Mouse (Mus musculus): Measurements from ENCODE around the gene Otud3.
"Not testable (repeated sequence)": the region's sequence is repeated elsewhere in the genome, so short reads cannot be mapped to it uniquely, and the experiment has no call there.

The Otud3 gene

DNA sequence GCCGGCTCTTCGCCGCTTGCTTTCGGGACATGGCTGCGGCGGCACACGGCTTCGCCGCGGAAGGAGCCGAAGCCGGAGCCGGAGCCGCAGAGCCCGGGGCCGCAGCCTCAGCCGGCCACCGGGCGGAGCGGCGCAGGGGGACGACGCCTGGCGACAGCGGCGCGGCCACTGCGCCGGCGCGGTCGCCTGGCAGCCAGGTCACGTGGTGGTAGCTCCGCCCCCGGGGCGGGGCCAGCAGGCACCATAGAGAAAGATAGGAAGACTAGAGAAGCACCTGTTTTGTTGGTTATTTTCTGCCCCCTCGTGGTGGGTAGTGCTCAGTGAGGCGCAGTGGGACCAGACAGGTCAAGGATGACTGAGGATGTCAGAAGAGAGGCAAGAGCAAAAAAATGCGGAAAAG is at the start of gene Otud3:
Gene Otud3, minus strand, starts transcription at position 149 of the 400 bp plus-strand sequence.
- DNase-seq (ENCODE audit: low read depth, low spot score), result peak; percentile 89

GRCm38 (mm10) chr4:138962719-138963118 is 49.0 kb upstream of the Otud3 start:
- DNase-seq (ENCODE audit: low read depth, low spot score), result no peak

DNA sequence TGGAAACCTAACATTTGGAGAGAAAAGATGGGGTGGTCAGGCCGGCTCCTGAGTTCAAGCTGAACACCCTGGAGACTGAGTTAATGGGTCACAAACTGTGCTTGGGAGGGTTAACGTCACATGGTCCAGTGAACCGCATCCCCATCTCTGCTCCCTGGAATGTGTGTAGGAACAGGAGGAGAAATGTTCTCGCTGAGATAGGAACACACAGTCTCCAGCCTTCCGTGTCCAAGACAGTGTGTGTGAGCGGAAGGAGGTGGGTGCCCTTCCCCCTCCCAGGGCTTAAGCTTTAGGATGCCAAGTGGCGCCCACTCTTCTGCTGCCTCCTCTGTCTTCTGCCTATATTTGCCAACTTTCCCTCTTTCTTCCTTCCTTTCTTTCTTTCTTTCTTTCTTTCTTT is 46.2 kb upstream of the Otud3 start:
- no peak for DNase-seq (ENCODE audit: low read depth, low spot score)

GRCm38 (mm10) chr4:138959120-138959519 is 45.4 kb upstream of the Otud3 start:
- no peak for DNase-seq (ENCODE audit: low read depth, low spot score)

DNA sequence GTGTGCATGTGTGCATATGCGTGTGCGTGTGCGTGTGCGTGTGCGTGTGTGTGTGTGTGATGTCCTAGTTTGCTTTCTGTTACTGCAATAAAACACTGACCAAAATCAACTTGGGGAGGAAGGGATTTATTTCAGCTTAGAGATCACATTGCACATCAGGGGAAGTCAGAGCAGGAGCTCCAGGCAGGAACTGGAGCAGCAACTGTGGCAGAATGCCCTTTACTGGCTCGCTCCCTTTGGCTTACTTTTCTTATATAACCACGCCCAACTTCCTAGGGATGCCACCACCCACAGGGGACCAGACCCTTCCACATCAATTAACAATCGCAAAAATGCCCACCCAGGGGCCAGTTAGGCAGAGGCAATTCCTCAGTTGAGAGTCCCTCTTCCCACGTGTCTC is 44.9 kb upstream of the Otud3 start:
- DNase-seq (ENCODE audit: low read depth, low spot score), result no peak

- no peak for DNase-seq (ENCODE audit: low read depth, low spot score)
Observed at GRCm38 (mm10) chr4:138948257-138948656, 34.5 kb upstream of the Otud3 start.

GRCm38 (mm10) chr4:138943730-138944129 is 30.0 kb upstream of the Otud3 start:
- DNase-seq (ENCODE audit: low read depth, low spot score), result peak; percentile 72

- no peak for DNase-seq (ENCODE audit: low read depth, low spot score)
Observed at GRCm38 (mm10) chr4:138941966-138942365, 28.2 kb upstream of the Otud3 start.

DNA sequence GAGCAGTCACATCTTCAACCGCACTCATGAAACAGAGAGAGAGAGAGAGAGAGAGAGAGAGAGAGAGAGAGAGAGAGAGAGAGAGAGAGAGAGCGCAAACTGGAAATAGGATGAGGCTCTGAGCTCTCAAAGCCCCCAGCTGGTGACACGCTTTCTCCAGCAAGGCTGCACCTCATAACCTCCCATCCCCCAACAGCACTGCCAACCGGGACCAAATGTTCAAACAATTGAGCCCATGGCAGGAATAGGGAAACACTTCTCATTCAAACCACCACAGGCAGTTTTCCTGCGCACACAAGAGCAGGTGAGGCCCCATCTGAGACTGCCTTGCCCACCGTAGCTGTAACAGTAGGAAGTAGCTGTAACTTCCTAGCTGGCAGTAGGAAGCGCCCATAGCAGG is 27.7 kb upstream of the Otud3 start:
- DNase-seq (ENCODE audit: low read depth, low spot score), result no peak

DNA sequence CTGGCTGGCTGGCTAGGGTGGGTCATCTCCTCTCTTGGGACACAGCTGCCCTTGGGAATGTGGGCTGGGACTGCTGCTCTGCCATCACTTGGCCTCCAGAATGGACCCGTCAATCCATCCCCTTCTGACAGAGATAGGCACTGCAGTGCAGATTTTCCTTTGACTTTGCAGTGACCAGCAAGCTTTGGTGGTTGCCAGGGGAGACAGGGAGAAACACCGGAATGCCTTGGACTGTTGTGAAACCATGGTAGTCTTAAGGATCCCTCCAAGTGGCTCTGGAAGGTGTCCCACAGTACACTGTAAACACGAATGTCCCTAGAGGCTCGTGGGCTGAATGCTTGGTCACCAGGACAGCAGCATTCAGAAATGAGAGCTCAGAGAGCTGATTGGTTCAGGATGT is 25.7 kb upstream of the Otud3 start:
- no peak for DNase-seq (ENCODE audit: low read depth, low spot score)

DNA sequence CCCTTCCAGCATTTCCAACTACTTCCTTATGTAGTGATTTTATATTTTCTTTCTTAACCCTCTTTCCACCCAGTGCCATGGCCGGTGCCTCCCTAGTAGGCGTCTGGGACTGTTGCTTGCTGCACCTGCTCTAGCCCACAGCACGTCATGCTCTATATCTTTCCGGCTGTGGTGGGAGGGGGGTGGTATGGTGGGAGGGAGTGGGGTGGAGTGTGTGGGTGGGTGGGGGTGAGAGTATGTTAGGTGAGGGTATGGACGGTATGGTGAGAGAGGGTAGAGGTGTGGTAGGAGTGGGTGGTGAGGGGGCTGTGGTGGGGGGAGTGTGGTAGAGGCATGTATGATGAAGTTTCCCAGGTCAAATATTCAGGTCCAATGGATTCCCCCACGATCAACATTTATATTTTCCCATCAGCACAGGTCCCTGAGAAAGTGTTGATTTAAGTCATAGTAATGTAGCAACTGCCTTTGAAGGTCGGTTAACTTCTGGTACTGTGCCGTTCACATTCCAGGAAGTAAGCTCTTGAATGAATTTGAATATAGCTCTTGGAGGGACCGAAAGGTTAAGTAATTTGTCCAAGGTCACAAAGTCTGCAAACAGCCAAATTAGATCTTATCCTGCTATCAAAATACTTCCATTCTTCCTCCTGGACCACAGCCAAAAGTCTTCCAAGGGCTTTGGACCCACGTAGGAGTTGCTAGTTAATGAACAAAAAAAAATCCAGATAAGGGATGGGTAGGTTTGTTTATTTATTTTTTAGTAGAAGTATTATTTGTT is 24.9 kb upstream of the Otud3 start:
- no peak for DNase-seq (ENCODE audit: low read depth, low spot score)

DNA sequence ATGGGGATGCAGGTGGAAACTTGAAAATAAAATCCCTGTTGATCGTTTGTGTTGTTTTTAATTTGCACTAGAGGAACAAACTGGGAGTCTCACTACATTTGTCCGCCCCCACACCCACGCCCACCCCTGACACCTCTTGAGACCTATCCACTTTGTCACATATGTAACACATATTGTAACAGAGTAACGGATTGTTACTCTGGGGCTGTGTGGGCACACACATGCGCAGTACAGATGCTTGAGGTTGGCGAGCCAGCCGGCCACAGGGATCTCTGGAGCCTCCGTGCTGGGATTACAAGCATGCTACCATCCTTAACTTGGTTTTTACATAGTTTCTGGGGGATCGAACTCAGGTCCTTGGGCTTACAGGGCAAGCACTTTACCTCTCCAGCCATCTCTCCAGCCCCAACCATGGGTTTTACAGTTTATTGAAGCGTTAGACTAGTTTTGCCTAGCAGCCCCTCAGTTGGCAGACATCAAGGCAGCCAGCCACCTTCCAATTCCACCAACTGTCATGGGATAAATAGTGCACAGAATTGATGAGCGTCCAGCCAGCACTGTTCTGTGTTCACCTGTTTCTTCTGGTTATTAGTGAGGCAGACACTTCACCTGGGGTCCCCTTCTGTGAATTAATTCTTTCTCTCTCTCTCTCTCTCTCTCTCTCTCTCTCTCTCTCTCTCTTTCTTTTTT is 20.9 kb upstream of the Otud3 start:
- DNase-seq (ENCODE audit: low read depth, low spot score), result no peak

GRCm38 (mm10) chr4:138933862-138934261 is 20.1 kb upstream of the Otud3 start:
- no peak for DNase-seq (ENCODE audit: low read depth, low spot score)

DNA sequence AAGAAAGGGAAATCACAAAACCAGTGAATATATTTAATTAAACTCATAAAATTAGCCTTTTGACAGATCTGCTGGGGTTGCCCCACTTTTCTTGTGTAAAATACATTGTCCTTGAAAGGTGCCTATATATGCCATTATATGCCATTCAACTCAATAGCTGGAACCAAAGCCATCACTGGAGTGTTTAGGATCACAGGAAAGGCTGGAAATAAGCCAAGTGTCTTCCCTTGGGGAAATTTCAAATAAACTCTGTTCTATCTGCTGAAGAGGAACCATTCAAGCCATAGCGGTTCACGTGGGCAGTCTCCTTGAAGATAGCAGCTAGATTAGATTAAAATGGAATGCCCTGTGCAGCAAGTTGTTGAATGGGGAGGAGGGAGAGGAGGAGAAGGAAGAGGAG is 11.8 kb upstream of the Otud3 start:
- DNase-seq (ENCODE audit: low read depth, low spot score), result no peak

- DNase-seq (ENCODE audit: low read depth, low spot score), result peak; percentile 76
Observed at GRCm38 (mm10) chr4:138922131-138922459, 8.3 kb upstream of the Otud3 start.

GRCm38 (mm10) chr4:138921254-138922130 is 7.7 kb upstream of the Otud3 start:
- no peak for DNase-seq (ENCODE audit: low read depth, low spot score)

- no peak for DNase-seq (ENCODE audit: low read depth, low spot score)
Observed at GRCm38 (mm10) chr4:138917282-138917681, 3.5 kb upstream of the Otud3 start.

- no peak for DNase-seq (ENCODE audit: low read depth, low spot score)
Observed at GRCm38 (mm10) chr4:138913141-138913787, 481 bp downstream of the Otud3 start.

DNA sequence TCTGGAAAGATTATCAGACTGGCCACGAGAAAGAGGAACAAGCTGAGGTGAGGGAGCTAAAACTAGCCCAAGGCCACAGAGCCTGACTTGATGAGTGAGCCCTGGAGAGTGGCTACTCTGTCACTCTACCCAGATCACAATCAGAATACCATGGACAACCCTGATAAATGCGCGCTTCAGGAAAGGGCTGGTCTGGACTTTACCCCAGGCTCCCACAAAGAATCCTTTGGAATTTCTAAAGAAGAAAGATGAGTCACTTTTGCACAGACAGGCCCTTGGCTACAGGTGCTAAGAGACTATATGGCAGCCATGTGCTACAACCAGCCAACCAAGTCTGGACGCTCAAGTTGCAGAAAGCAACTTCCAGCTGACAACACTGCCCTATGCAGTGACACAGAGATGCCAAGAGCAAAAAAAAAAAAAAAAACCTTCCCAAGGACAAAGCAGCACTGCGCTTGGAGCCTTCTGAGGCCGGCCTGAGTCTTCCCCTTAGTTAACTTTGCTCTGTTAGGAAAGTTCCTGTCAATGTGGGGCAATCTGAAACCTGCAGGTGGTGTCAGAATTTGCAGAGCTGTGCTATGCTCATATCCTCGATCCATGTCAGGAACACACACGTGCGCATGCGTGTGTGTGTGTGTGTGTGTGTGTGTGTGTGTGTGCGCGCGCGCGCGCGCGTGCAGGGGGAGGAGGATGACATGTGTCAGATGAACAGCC is 8.0 kb downstream of the Otud3 start:
- no peak for DNase-seq (ENCODE audit: low read depth, low spot score)

GRCm38 (mm10) chr4:138899361-138899760 is 14.4 kb downstream of the Otud3 start:
- no peak for DNase-seq (ENCODE audit: low read depth, low spot score)

- not testable (repeated sequence) for DNase-seq (ENCODE audit: low read depth, low spot score)
Observed at GRCm38 (mm10) chr4:138893789-138894188, 20.0 kb downstream of the Otud3 start.

All from WW6 (cell line).